Mouse (Mus musculus): ENCODE results near the gene Ralb.

DNA sequence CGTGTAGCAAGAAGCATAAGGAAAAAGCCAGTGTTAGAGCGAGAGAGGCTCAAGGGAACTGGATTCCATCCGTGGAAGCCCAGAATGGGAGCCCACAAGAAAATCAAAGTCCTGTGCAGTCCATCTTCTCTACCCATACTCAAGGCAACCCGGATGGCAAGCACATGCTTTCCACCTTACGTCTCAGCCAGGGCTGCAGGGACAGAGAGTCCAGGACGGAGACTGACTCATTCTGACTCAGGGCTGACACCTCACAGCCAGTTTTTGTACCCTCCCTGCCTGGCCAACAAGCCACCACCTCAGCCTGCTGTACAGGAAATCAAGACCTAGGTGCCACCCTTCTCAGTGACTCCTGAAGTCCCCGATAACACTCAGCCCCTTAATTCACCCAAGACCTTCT, 4.9 kb upstream of the Ralb start:
- no peak for TF ChIP-seq POLR2A (IDR thresholded peaks at IDR 0.05; ENCODE audit: borderline replicate concordance, extremely low read depth, insufficient read depth, insufficient read length, poor library complexity, severe bottlenecking)
- no peak for TF ChIP-seq CTCF (IDR thresholded peaks at IDR 0.05; ENCODE audit: borderline replicate concordance, extremely low read depth, insufficient read depth, insufficient read length)
